Mouse (Mus musculus) forebrain, embryonic 15.5 days (tissue): ENCODE results near the gene Apob. TPM values are rescaled to one million over a fixed set of nuclear protein-coding genes. Genes with fewer than 3 reads are reported as not detected.
"Not testable (repeated sequence)": the region's sequence is repeated elsewhere in the genome, so short reads cannot be mapped to it uniquely, and the experiment has no call there.

Experiments
- ATAC-seq: fragments of 200-750 bp; cut with Nextera tagmentation; replicated peaks from 2 replicates; pipeline ENCODE4 v1.8.0; 2017; ENCODE audit warnings: mild to moderate bottlenecking, moderate TSS enrichment, moderate library complexity
- H3K27ac ChIP-seq: fragments of 300-500 bp; sonication (generic); replicated peaks from 2 replicates; pipeline ENCODE4 v1.5.1; 2015; ENCODE audit warnings: mild to moderate bottlenecking, inconsistent platforms
- H3K27me3 ChIP-seq: fragments of 300-500 bp; sonication (generic); 2 replicates; pipeline ENCODE4 v1.6.1; 2015; ENCODE audit warnings: inconsistent platforms
- H3K36me3 ChIP-seq: fragments of 300-500 bp; sonication (generic); 2 replicates; pipeline ENCODE4 v1.6.1; 2015; ENCODE audit warnings: mild to moderate bottlenecking, inconsistent platforms
- H3K4me1 ChIP-seq: fragments of 300-500 bp; sonication (generic); 2 replicates; pipeline ENCODE4 v1.6.1; 2015; ENCODE audit warnings: inconsistent platforms
- H3K4me2 ChIP-seq: fragments of 300-500 bp; sonication (generic); replicated peaks from 2 replicates; pipeline ENCODE4 v1.6.1; 2015; ENCODE audit warnings: mild to moderate bottlenecking, inconsistent platforms
- H3K4me3 ChIP-seq: fragments of 300-500 bp; sonication (generic); 2 replicates; pipeline ENCODE4 v1.5.1; 2015; ENCODE audit warnings: mild to moderate bottlenecking, inconsistent platforms
- H3K9ac ChIP-seq: fragments of 300-500 bp; sonication (generic); replicated peaks from 2 replicates; pipeline ENCODE4 v1.6.1; 2015; ENCODE audit warnings: mild to moderate bottlenecking, inconsistent platforms
- H3K9me3 ChIP-seq: fragments of 300-500 bp; sonication (generic); 2 replicates; pipeline ENCODE4 v1.6.1; 2016; ENCODE audit warnings: inconsistent platforms
- WGBS: fragments of 180-500 bp; shearing (Covaris S2); methylation state at CpG from one replicate; pipeline ENCODE4 v1.1.7; 2015; ENCODE audit warnings: mixed read lengths; 5-methylcytosine and 5-hydroxymethylcytosine counted together
- polyA plus RNA-seq: library from polyadenylated mRNA; unstranded; fragments of >200 nt; fragmentation: Nextera tagmentation; extraction: Ambion mirVana; gene quantifications from 2 replicates; pipeline ENCODE4 v1.2.1, GENCODE M21; 2015

Gene Apob
- polyA plus RNA-seq, 1 experiment from 2014 or later, result 0.05 TPM

- H3K36me3 ChIP-seq, result no peaks in the 10 kb centered on the region
- no peak overlapping the region for H3K4me3 ChIP-seq
- H3K4me2 ChIP-seq, result no peak overlapping the region
- WGBS, result 46% methylated on average over 13 of the region's 13 CpGs
- H3K9me3 ChIP-seq, result no peaks in the 10 kb centered on the region
- peaks cover 4% of the 10 kb centered on the region for H3K4me1 ChIP-seq
- H3K9ac ChIP-seq, result no peak overlapping the region
- H3K27me3 ChIP-seq, result no peaks in the 10 kb centered on the region
- peak; percentile 87 for ATAC-seq
- H3K27ac ChIP-seq, result no peak overlapping the region
These were observed 889 bp downstream of the Apob start for GRCm38 (mm10) chr12:7978190-7978884.

DNA sequence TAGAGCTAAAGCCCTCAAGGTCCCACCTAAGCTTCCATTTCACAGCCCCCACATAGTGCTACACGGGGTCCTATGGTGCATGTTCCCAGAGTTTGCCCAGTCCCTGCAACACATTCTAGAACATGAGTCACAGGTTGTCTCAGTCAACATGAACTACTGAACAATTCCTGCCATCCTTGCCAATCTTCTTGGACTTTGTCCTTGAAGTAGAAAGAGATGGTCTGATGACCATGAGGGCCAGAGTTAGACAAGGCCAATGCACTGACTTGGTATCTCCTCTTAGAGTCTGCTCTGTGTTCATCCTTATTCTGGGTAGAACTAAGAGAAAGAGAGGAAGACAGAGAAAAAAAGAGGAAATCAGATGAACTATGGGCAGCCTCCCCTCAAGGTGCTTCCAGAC lies 7.0 kb downstream of the Apob start:
- Histone ChIP-seq H3K27ac (no peak overlapping the region), H3K4me3 (no peak overlapping the region), H3K4me1 (no peaks in the 10 kb centered on the region), H3K4me2 (no peak overlapping the region), H3K27me3 (no peaks in the 10 kb centered on the region), H3K9me3 (no peaks in the 10 kb centered on the region), H3K9ac (no peak overlapping the region), H3K36me3 (no peaks in the 10 kb centered on the region)
- ATAC-seq, result no peak
- 84% methylated on average over 1 of the region's 1 CpGs for WGBS

- 0 out of 2 replicates have a peak, but pooled peaks have one; percentile 55 for ATAC-seq
- H3K27ac ChIP-seq, result no peak overlapping the region
- H3K4me2 ChIP-seq, result no peak overlapping the region
- 11% methylated on average over 3 of the region's 3 CpGs for WGBS
- no peaks in the 10 kb centered on the region for H3K9me3 ChIP-seq
- no peaks in the 10 kb centered on the region for H3K4me1 ChIP-seq
- H3K36me3 ChIP-seq, result no peaks in the 10 kb centered on the region
- no peak overlapping the region for H3K9ac ChIP-seq
- no peaks in the 10 kb centered on the region for H3K27me3 ChIP-seq
- no peak overlapping the region for H3K4me3 ChIP-seq
These were observed 13.4 kb downstream of the Apob start for GRCm38 (mm10) chr12:7990804-7991203.

DNA sequence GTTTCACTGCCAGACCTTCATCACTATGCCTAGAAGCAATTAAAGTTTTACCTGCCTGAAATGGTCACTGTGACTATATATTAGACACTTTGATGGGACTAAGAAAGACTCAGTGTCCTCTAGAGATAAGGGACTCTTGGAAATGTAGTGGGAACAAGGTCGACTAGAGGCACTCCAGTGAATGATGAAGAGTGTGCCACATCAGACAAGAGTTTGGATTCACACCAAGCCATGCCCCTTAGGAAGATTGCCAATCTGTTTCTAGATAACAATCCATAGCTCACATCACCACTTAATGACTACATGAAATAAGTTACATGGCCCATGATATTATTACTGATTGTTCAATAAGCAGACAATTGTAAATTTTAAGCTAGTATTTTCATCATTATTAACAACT lies 14.1 kb downstream of the Apob start:
- no peak overlapping the region for H3K4me2 ChIP-seq
- no peaks in the 10 kb centered on the region for H3K27me3 ChIP-seq
- H3K36me3 ChIP-seq, result no peaks in the 10 kb centered on the region
- H3K9me3 ChIP-seq, result no peaks in the 10 kb centered on the region
- no peak for ATAC-seq
- H3K9ac ChIP-seq, result no peak overlapping the region
- H3K4me1 ChIP-seq, result no peaks in the 10 kb centered on the region
- WGBS, result 59% methylated on average over 1 of the region's 1 CpGs
- H3K4me3 ChIP-seq, result no peak overlapping the region
- H3K27ac ChIP-seq, result no peak overlapping the region

DNA sequence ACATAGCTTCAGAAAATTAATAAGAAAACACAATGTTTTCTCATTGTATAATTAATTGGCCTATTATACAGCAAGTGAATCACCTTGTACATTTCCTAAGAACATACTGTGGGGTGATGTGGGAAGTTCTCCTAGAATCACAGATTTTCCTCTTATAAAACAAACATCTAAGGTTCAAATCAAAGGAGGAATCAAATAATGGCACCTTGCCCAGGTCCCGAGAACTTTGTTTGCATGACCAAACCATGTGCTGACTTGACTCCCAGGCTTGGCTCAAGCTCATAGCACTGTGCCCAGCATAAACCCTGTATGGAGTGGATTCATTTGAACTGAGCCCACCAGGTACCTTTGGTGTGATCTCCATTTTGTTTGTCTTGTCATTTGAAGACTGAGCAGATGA lies 43.5 kb downstream of the Apob start:
- no peaks in the 10 kb centered on the region for H3K27me3 ChIP-seq
- no peak overlapping the region for H3K9ac ChIP-seq
- no peaks in the 10 kb centered on the region for H3K9me3 ChIP-seq
- ATAC-seq, result no peak
- H3K4me3 ChIP-seq, result no peak overlapping the region
- H3K36me3 ChIP-seq, result no peaks in the 10 kb centered on the region
- 86% methylated on average over 1 of the region's 1 CpGs for WGBS
- H3K27ac ChIP-seq, result no peak overlapping the region
- no peaks in the 10 kb centered on the region for H3K4me1 ChIP-seq
- H3K4me2 ChIP-seq, result no peak overlapping the region

DNA sequence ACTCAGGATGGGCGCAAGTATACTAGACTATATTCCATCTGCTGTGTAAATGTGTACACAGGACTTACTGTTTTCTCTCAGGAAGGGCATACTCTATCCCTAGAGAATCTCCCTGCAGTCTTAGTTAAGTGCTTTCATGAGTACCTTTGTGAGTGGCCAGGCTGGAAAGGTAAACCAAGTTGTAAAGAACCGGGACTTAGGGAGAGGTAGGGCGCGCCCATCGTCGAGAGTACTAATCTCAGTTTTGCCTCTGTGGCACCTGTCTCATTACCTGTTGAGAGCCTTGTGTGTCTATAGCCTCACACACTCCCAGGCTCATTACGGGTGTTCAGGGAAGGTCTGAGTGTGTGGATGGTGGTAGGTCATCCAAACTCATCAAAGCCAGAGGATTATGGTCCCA lies 52.1 kb downstream of the Apob start:
- Histone ChIP-seq H3K27me3 (0 out of 2 replicates have a peak, but pooled peaks cover 2% of the 10 kb centered on the region), H3K9ac (no peak overlapping the region), H3K4me3 (no peak overlapping the region), H3K27ac (no peak overlapping the region), H3K4me2 (no peak overlapping the region), H3K9me3 (no peaks in the 10 kb centered on the region), H3K36me3 (no peaks in the 10 kb centered on the region), H3K4me1 (peaks cover 10% of the 10 kb centered on the region; the same call in 1 of the 2 replicates)
- ATAC-seq, result no peak
- WGBS, result 95% methylated on average over 7 of the region's 7 CpGs

DNA sequence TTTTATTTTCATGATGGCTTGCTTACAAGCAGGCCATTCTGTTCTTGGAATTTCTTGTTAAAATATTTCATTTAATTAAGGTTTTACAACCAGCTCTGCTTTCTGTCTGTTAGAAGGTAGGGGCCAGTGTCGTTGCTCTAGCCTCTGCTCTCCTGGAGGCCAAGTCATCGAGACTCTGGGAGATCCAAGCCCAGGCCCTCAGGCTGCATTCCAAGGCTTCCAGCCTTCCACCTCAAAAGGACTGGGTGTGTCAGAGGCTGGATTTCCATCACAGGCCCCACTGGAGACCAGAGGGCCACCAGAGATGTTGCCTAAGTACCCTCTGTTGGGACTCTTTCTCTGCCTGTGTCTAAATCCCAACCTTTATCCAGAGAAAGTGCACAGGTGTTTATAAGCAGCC lies 52.6 kb downstream of the Apob start:
- Histone ChIP-seq H3K9me3 (no peaks in the 10 kb centered on the region), H3K4me2 (no peak overlapping the region), H3K27me3 (0 out of 2 replicates have a peak, but pooled peaks cover 2% of the 10 kb centered on the region), H3K4me3 (no peak overlapping the region), H3K4me1 (peaks cover 10% of the 10 kb centered on the region; the same call in 1 of the 2 replicates), H3K27ac (no peak overlapping the region), H3K9ac (no peak overlapping the region), H3K36me3 (no peaks in the 10 kb centered on the region)
- 61% methylated on average over 2 of the region's 2 CpGs for WGBS
- ATAC-seq, result no peak

DNA sequence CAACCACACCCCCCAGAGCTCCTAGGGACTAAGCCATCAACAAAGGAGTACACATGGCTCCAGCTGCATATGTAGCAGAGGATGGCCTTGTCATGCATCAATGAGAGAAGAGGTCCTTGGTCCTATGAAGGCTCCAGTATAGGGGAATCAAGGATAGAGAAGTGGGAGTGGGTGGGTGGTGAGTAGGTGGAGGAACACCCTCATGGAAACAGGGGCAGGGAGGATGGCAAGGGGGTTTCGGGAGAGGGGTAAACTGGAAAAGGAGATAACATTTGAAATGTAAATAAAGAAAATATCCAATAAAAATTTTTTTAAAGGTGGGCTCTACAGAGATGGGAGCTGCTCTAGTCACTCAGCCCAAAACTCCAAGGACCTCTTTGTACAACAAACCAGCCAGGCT lies 53.7 kb downstream of the Apob start:
- H3K27me3 ChIP-seq, H3K36me3 ChIP-seq, H3K27ac ChIP-seq, ATAC-seq, H3K4me2 ChIP-seq, H3K9me3 ChIP-seq, H3K4me3 ChIP-seq, H3K9ac ChIP-seq: not testable (repeated sequence)
- 95% methylated on average over 1 of the region's 1 CpGs for WGBS
- peaks cover 10% of the 10 kb centered on the region; the same call in 1 of the 2 replicates for H3K4me1 ChIP-seq

DNA sequence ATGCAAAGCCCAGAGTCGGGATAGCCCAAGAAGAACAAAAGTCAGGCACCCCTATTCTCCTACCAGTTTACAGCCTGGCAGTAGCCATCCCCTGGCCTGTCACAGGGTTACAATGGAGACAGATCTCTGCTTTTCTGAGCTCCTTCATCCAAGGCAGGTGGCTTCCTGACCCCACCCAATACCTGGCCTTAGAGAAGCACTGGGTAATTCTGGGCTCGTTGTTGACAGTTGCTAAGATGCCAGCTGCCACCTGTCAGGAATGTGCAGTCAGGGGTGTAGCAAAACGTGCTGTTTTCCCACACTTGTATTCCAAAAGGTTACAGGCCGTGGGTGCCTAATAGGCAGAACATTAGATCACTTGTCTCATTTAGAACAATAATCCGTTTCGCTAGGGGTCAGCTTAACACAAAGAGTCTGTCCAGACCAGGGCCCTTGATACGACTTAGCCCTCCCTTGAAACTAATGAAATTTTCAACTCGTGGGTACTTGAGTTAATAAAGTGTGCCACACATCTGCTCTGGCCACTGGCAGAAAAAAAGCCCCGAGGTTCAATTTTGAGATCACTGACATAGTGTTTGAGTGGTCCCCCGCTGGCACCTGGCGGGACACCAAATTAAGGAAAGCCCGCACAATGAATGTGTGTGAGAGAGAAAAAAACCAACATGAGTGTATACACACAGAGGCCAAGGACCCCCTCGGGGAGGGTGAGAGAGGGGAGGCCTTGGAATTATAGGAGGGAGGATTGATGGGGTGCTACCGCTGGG lies 54.3 kb downstream of the Apob start:
- ATAC-seq, result peak; percentile 57
- Histone ChIP-seq H3K36me3 (no peaks in the 10 kb centered on the region), H3K4me1 (peaks cover 10% of the 10 kb centered on the region; the same call in 1 of the 2 replicates), H3K9me3 (no peaks in the 10 kb centered on the region), H3K9ac (no peak overlapping the region), H3K4me3 (no peak overlapping the region), H3K27ac (no peak overlapping the region), H3K27me3 (0 out of 2 replicates have a peak, but pooled peaks cover 2% of the 10 kb centered on the region), H3K4me2 (no peak overlapping the region)
- WGBS, result 9% methylated on average over 14 of the region's 14 CpGs

- Histone ChIP-seq H3K9ac (no peak overlapping the region), H3K4me3 (no peak overlapping the region), H3K27me3 (0 out of 2 replicates have a peak, but pooled peaks cover 2% of the 10 kb centered on the region), H3K9me3 (no peaks in the 10 kb centered on the region), H3K4me2 (no peak overlapping the region), H3K4me1 (peaks cover 10% of the 10 kb centered on the region; the same call in 1 of the 2 replicates), H3K27ac (no peak overlapping the region), H3K36me3 (no peaks in the 10 kb centered on the region)
- ATAC-seq, result peak; percentile 41
- 20% methylated on average over 4 of the region's 4 CpGs for WGBS
These were observed 54.9 kb downstream of the Apob start for GRCm38 (mm10) chr12:8032359-8032755.

- H3K9ac ChIP-seq, result no peak overlapping the region
- H3K4me3 ChIP-seq, result no peak overlapping the region
- ATAC-seq, result no peak
- no peak overlapping the region for H3K4me2 ChIP-seq
- H3K36me3 ChIP-seq, result no peaks in the 10 kb centered on the region
- H3K4me1 ChIP-seq, result no peaks in the 10 kb centered on the region
- H3K9me3 ChIP-seq, result no peaks in the 10 kb centered on the region
- H3K27me3 ChIP-seq, result no peaks in the 10 kb centered on the region
- H3K27ac ChIP-seq, result no peak overlapping the region
- 86% methylated on average over 3 of the region's 3 CpGs for WGBS
These were observed 60.8 kb downstream of the Apob start for GRCm38 (mm10) chr12:8038081-8038730.
